Mouse (Mus musculus) kidney, adult 2 months (tissue): ENCODE data around the gene Fahd2a. TPM values are rescaled to one million over a fixed set of nuclear protein-coding genes. Genes with fewer than 3 reads are reported as not detected.

Source experiments
- DNase-seq: peaks from one replicate; pipeline ENCODE4 v3.0.0; 2021
- H3K27ac ChIP-seq: fragments of 200-500 bp; 2 replicates; pipeline ENCODE4 v1.5.1; 2012; ENCODE audit warnings: low read depth, low read length, control low read depth, inconsistent platforms; ENCODE audit not compliant: insufficient read depth
- H3K27me3 ChIP-seq: fragments of 200-500 bp; replicated peaks from 2 replicates; pipeline ENCODE4 v1.6.1; 2012; ENCODE audit warnings: mild to moderate bottlenecking, moderate library complexity, low read length, inconsistent platforms; ENCODE audit not compliant: control insufficient read depth, insufficient read depth
- H3K36me3 ChIP-seq: fragments of 200-500 bp; 2 replicates; pipeline ENCODE4 v1.6.1; 2012; ENCODE audit warnings: mild to moderate bottlenecking, moderate library complexity, low read length, inconsistent platforms; ENCODE audit not compliant: control insufficient read depth, insufficient read depth
- H3K4me1 ChIP-seq: fragments of 200-500 bp; 2 replicates; pipeline ENCODE4 v1.6.1; 2011; ENCODE audit warnings: low read length; ENCODE audit not compliant: control insufficient read depth, insufficient read depth
- H3K4me3 ChIP-seq: fragments of 200-500 bp; 2 replicates; pipeline ENCODE4 v1.5.1; 2011; ENCODE audit warnings: mild to moderate bottlenecking, low read depth, low read length, control low read depth; ENCODE audit not compliant: insufficient read depth
- CTCF ChIP-seq: fragments of 200-500 bp; conservative IDR thresholded peaks from 2 replicates; pipeline ENCODE4 v1.5.1; 2011; ENCODE audit warnings: low read depth, mild to moderate bottlenecking, control low read depth, low read length, moderate library complexity, mixed read lengths; ENCODE audit not compliant: insufficient read depth, insufficient read length
- POLR2A ChIP-seq: fragments of 200-500 bp; IDR thresholded peaks from one replicate; pipeline ENCODE4 v1.6.1; 2011; ENCODE audit warnings: low read depth, low read length, control low read depth
- WGBS: fragments of 180-500 bp; shearing (Covaris S2); methylation state at CpG from one replicate; pipeline ENCODE4 v1.1.7; 2018; 5-methylcytosine and 5-hydroxymethylcytosine counted together
- polyA plus RNA-seq: library from polyadenylated mRNA; depleted of rRNA; stranded (reverse); fragments of >200 nt; gene quantifications from 2 replicates; pipeline ENCODE4 v1.2.3, GENCODE M21; 2012; rRNA removed

Gene Fahd2a
- polyA plus RNA-seq, result 71.9 and 86.5 TPM in 2 replicates

DNA sequence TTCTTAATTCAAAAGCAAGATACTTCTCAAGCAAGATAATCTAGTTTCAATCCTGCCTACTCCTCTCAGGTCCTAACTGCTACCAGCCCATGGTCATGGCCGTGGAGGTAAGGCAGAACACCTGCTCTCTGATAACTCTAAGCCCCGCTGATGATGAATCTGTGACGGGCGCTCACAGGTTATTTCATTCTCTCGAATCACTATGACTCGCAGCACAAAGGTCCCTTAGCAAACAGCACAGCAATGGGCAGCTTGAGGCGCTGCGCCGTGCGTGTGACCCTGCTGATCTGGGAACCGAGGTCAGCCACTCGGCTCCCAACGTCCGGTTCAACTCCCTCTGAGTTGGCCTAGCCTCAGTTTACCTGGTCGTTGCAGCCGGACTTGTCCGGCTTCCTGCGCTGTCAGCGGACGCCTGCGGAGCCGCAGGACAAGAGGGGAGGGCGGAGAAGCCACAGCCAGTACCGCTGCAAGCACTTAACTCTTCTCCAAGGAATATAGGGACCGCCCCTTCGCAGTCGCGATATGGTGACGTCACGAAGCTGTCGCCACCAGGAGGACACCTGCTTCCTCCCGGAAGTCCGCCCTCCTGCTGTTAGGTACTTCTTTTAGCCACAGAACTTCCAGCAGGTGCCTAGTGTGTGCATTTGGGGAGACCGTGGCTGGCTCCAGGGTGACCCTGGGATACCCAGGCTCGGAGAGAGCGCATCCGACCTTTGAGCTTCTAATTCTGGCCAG, at the start of gene Fahd2a:
TSS of gene Fahd2a (minus strand) at position 511 of the 735 bp plus-strand sequence.
- DNase-seq, result peak; percentile 94
- H3K36me3 ChIP-seq, result no peaks in the 10 kb centered on the region
- no peaks in the 10 kb centered on the region for H3K27me3 ChIP-seq
- H3K27ac ChIP-seq, result peak within 1 kb of the TSS; percentile 37
- H3K4me1 ChIP-seq, result peaks cover 12% of the 10 kb centered on the region
- TF ChIP-seq CTCF (0 out of 2 replicates have a peak, but pooled peaks have one; percentile 11), POLR2A (no peak)
- H3K4me3 ChIP-seq, result peak within 1 kb of the TSS; percentile 75
- WGBS, result 3% methylated on average over 37 of the region's 37 CpGs

GRCm38 (mm10) chr2:127484476-127485170, 40.3 kb upstream of the Fahd2a start:
- DNase-seq, result peak; percentile 88
- TF ChIP-seq CTCF (no peak), POLR2A (no peak)
- WGBS, result 11% methylated on average over 19 of the region's 19 CpGs
- Histone ChIP-seq H3K27ac (no peak overlapping the region), H3K27me3 (no peaks in the 10 kb centered on the region; the same call in 1 of the 2 replicates), H3K4me3 (no peak overlapping the region), H3K4me1 (0 out of 2 replicates have a peak, but pooled peaks cover 5% of the 10 kb centered on the region), H3K36me3 (no peaks in the 10 kb centered on the region)

DNA sequence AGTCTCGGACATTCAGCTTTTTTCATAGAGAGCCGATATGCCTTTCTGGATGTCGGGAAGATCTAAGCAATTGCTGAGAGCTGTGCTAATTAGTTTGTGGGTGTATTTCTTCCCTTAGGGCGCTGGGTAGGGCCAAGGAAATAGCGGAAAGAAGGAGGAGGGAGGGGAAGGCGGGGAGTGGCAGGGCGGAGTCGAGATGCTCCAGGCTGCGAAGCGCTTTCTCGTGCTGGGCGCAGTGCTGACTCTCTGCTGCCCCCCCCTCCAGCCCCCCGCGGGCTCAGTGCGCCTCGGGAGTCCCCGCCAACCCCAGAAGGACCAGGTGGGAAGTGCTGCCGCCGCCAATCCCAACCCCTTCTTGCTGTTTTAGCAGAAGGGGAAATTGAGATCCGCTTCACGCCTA, 38.6 kb upstream of the Fahd2a start:
- Histone ChIP-seq H3K36me3 (no peaks in the 10 kb centered on the region), H3K4me3 (peak overlapping the region; percentile 50; the same call in 1 of the 2 replicates), H3K27me3 (no peaks in the 10 kb centered on the region; the same call in 1 of the 2 replicates), H3K4me1 (0 out of 2 replicates have a peak, but pooled peaks cover 5% of the 10 kb centered on the region), H3K27ac (peak overlapping the region; percentile 25)
- 2% methylated on average over 21 of the region's 21 CpGs for WGBS
- DNase-seq, result peak; percentile 35
- TF ChIP-seq POLR2A (no peak), CTCF (no peak)

DNA sequence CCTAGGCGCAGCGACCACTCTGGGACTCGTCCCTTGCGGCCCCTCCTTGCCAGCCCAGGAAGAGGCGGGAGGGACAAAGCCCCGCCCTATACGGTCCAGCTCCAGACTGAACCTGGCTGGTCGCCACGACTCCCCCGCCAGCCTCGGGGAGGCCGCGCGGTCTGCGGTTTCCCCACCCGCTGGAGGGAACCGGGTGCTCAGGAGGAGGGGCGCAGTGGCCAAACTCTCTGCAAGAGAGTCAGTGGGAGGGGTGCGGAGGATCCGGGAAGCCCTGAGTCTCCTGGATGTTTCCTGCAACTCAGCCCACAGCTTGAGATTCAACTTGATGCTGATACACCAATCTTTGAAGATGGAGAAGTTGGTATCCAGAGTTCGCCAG, 38.2 kb upstream of the Fahd2a start:
- peak; percentile 82 for DNase-seq
- Histone ChIP-seq H3K27me3 (no peaks in the 10 kb centered on the region; the same call in 1 of the 2 replicates), H3K27ac (peak overlapping the region; percentile 25), H3K36me3 (no peaks in the 10 kb centered on the region), H3K4me3 (peak overlapping the region; percentile 50), H3K4me1 (0 out of 2 replicates have a peak, but pooled peaks cover 5% of the 10 kb centered on the region)
- TF ChIP-seq CTCF, result no peak
- no peak for TF ChIP-seq POLR2A
- under 1% methylated on average over 21 of the region's 21 CpGs for WGBS

DNA sequence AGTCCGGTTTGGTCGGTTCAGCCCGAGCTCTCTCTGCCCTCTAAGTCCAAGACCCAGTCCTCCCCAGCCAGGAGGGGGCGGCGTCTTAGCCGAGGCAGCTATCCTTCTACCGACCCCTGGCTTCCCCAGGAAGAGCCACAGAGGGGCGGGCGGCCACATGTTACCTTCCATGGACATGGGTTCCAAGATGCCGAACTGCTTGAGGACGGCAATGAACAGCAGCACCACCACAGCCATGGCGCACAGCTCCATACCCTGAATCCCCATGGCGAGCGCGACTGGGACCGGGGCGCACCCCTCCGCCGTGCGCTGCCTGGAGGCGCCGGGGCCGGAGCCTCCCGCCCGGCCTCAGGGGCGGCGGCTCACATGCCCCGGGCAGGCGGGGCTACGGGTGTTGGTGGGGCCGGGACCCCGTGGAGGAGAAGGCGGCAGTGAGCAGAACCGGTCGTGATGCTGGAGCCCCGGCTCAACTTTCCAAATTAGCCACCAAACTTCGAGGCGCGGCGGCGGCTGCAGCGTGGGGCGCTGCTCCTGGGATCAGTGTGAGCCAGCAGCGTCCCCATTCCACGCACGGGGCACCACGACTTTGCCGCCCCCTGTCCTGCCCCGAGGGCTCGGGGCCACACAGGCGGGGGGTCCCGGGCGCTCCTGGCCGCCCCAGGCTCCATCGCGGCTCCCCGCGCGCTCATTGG, 37.6 kb upstream of the Fahd2a start:
- Histone ChIP-seq H3K4me1 (0 out of 2 replicates have a peak, but pooled peaks cover 5% of the 10 kb centered on the region), H3K27ac (no peak overlapping the region), H3K36me3 (no peaks in the 10 kb centered on the region), H3K27me3 (no peaks in the 10 kb centered on the region; the same call in 1 of the 2 replicates), H3K4me3 (peak overlapping the region; percentile 50)
- no peak for DNase-seq
- under 1% methylated on average over 59 of the region's 59 CpGs for WGBS
- TF ChIP-seq POLR2A, result no peak

- no peaks in the 10 kb centered on the region for H3K36me3 ChIP-seq
- TF ChIP-seq CTCF (no peak), POLR2A (no peak)
- H3K4me3 ChIP-seq, result no peak overlapping the region
- H3K27me3 ChIP-seq, result no peaks in the 10 kb centered on the region; the same call in 1 of the 2 replicates
- no peak for DNase-seq
- WGBS, result 56% methylated on average over 10 of the region's 10 CpGs
- H3K4me1 ChIP-seq, result 0 out of 2 replicates have a peak, but pooled peaks cover 5% of the 10 kb centered on the region
- H3K27ac ChIP-seq, result no peak overlapping the region
These were observed 35.4 kb upstream of the Fahd2a start for GRCm38 (mm10) chr2:127479763-127480162.
